Mouse (Mus musculus): ENCODE measurements at regions not wholly inside any gene's neighbourhood (a gene's known extent, or its start where the extent isn't known, plus 50 kb on each side); places are given as distances from the start of the nearest gene placed in this dataset.
"Not testable (repeated sequence)": the region's sequence is repeated elsewhere in the genome, so short reads cannot be mapped to it uniquely, and the experiment has no call there.

- DNase-seq, result no peak
These were observed 57.2 kb downstream of the Foxa2 start for GRCm38 (mm10) chr2:147989616-147990015.

DNA sequence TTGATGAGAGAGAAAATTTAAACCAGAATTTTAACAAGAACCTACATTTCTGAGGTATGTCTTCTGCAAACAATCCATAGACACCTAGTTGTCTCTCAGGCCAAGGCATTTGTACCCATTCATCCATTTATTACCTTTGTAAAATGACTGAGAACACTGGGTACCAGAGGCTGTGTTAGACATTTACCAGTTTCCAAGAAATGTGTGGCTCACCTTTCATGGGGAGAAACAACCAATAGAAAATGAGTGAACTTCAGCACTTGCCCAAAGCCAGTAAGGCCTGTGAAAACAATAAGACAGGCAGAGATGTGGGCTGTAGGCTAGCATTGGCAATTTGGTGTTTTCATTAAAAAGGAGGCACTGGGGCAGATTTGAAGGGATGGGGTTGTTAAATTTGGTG, 58.2 kb downstream of the Foxa2 start:
- DNase-seq, result no peak

DNA sequence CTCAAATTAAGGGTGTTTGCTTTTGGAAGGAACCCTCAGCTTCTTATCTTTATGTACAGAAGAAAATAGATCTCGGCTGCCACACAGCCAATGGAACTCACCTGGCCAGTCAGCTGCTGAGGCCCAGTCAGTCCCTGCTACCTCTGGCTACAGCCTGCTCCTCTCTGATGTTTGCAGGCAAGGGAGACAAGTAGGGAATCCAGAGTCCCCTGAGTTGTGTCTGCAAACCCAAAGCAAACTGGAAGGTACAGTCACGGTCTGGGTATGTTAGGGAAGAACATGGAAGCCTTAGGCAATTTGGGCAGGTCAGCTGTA, 61.6 kb downstream of the Foxa2 start:
- no peak for DNase-seq

GRCm38 (mm10) chr2:147984547-147985260, 62.1 kb downstream of the Foxa2 start:
- no peak for DNase-seq

GRCm38 (mm10) chr2:147980929-147981479, 65.8 kb downstream of the Foxa2 start:
- DNase-seq, result peak; percentile 10

GRCm38 (mm10) chr2:147980408-147980807, 66.4 kb downstream of the Foxa2 start:
- no peak for DNase-seq

DNA sequence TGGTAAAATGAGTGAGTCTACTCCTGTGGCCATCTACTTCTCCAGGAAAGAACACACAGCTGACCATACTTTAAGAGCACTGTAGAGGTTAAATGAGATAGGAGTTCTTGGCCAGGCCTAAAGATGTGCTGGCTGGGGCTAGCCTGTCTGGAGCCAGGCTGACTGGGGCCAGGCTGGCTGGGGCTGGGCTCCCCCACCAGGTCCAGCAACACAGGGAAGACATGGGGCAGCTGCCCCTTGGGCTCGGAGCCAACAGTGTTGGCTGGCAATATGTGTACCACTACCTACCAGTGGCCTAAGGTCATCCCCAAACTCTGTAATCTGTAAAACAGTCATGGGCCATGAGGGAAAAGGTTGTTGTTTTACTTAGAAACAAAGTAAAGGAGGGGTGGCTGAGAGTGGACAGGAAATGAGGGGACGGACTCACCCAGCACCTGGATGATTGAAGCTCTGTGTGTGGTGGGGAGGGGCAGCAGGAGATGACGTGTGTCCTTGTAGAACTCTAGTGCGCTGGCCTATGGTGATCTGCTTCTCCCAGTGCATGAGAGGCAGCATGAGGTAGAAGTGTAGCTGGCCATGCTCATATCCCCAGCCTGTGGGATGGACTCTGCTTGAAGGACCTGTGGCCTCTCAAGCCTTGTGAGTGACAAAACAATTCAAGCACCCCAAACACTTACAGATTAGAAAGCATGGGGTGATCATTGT, 67.0 kb downstream of the Foxa2 start:
- DNase-seq, result no peak

- no peak for DNase-seq
These were observed 67.8 kb downstream of the Foxa2 start for GRCm38 (mm10) chr2:147979001-147979400.

DNA sequence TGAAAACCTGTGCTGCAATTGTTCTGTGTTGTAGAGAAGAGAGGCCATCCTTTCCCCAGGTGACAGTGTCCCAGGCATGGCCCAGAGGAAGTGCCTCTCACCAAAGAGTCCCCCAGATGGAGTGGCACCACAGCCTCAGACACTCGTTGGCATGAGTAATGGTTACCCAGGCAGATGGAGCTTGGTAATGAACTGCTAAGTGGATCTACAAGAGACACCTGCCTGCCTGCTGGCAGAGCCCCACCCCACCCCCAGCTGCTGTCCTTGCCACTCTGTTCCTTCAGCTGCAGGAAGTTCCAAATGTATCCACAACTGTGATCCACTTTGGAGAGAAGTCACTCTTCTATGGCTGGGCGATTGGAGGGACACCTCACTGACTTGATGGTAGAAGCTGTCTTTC, 72.0 kb downstream of the Foxa2 start:
- no peak for DNase-seq

GRCm38 (mm10) chr2:147968671-147969070, 78.1 kb downstream of the Foxa2 start:
- DNase-seq, result no peak

DNA sequence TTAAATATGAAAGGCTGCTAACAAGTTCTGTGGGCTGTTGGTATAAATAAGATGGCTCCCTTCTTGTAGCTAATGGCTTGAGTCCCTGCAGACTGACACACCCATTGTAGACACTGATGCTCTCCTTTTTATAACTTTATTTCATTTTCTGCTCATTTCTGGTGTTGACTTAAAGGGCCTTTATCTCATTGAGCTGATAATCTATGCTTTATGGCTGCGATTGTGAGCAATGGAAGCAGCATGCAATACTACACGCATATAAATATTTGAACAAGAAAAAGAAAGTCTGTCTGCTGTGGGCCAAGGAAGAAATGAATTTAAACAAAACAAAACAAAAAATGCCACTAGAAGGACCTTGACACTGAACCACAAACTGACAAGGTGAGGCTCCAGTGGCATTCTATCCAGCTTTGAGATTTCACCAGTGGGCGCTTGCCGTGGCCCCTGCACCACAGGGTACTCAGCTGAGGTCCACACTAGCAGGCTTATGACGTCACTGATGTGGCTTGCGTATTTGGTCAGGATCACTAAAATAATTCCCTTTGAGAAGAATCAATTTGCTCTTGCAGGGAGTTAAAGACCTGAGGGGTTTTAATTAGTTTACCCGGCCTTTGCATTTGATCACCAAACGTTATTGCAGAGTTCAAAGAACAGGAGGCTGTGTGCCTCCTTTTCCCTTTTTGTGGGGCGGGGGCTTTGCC, 78.8 kb downstream of the Foxa2 start:
- DNase-seq, result no peak

- DNase-seq, result not testable (repeated sequence)
These were observed 83.5 kb downstream of the Foxa2 start for GRCm38 (mm10) chr2:147963284-147963683.

- no peak for DNase-seq
These were observed 85.1 kb downstream of the Foxa2 start for GRCm38 (mm10) chr2:147961633-147962032.

DNA sequence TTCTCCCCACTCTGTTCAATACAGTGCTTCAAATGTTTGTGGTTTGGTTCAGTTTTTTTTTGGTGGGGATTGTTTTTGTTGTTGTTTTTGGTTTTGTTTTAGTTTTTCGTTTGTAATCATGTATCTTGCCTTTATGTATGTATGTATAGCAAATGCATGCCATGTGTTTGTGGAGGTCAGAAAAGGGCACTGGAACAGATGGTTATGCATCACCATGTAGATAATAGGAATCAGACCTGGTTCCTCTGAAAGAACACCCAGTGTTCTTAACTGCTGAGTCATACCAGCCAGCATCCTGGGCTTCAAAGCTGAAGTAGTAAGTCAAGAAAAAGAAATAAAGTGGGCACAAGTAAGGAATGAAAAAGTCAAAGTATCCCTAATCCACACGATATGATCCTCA, 92.6 kb downstream of the Foxa2 start:
- no peak for DNase-seq

DNA sequence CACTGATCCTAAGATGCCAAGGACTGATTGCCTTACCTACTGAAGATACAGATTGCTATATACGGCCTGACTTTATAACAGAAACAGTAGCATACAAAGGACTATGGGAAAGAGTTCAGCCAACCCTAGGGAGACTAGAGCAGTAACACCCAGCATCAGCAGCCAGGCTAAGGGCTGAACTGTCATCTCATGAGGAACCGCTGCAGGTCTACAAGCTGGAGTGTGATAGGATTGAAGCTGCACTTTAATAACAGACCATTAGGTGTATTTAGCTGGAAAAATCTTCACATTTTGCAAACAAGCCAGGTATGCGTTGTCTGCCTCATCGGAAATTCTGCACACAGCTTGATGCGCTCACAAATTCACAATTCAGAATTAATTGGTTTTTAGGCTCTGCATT, 95.5 kb downstream of the Foxa2 start:
- no peak for DNase-seq

GRCm38 (mm10) chr2:147944171-147945040, 102.4 kb downstream of the Foxa2 start:
- no peak for DNase-seq

DNA sequence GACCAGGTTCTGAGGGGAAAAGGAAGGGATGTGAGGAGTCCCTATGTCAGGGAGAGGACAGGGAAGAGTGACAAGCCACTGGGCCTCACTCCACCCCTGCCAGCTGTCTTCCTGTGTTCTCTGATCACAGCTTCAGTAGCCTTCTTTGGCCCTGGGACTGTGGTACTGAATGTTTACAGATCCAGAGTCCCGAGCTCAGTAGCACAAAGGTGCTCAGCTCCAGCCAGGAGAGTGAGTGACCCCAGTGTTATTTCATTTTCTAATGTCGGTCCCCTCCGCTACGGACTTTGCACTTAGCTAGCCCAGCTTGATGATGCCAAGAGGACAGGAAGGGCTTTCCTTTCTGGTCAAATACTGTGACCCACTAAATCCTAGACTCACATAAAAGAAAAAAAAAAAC, 104.2 kb downstream of the Foxa2 start:
- DNase-seq, result no peak

DNA sequence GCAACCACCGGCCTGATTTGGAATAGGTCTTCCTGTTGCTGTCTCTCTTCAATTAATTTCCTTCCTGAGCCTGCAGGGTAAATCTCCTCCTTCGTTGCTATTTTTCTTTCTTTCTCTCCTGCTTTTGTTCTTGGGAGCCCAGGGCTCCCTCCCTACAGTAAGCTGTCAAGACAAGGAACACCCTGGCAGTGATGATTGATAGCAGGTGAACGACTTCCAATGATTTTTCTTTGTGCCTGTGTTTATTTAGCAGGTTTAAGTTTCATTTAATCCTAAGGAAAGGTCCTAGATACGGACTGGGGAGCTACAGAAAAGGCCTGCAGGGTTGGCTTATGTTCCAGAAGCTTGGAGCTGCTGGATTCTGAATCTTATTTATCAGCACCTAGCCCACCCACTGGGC, 105.5 kb downstream of the Foxa2 start:
- DNase-seq, result no peak

GRCm38 (mm10) chr2:147932494-147932893, 114.3 kb downstream of the Foxa2 start:
- DNase-seq, result no peak

DNA sequence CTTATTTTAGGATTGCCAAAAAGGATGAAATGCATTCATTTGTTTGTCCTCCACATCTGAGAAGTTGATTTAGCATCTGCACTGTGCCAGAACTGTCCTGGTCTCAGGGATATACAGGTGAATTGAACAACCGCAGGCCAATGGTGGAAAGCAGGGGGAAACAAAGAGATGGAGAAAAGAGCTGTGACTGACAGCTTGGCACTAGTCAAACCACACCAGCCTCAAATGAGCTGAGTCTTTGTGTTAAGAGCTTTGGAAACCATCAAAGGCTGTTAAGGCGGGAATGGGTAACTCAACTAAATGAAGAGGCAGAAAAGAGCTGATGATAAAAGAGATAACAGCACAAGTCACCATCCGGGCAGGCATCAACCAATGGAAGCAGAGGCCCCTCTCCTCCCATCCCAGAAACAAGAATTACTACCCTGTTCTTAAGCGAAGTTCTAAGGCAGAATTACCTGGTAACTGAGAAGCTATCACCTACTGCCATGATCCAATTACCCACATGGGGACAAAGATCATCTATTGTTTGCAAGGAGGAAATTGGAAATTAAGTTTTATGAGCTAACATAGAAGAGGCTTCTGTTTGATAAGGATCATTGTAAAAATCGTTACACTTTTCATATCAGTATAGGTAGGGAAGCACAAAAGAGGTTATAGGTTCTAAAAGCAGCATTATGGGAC, 117.6 kb downstream of the Foxa2 start:
- no peak for DNase-seq

DNA sequence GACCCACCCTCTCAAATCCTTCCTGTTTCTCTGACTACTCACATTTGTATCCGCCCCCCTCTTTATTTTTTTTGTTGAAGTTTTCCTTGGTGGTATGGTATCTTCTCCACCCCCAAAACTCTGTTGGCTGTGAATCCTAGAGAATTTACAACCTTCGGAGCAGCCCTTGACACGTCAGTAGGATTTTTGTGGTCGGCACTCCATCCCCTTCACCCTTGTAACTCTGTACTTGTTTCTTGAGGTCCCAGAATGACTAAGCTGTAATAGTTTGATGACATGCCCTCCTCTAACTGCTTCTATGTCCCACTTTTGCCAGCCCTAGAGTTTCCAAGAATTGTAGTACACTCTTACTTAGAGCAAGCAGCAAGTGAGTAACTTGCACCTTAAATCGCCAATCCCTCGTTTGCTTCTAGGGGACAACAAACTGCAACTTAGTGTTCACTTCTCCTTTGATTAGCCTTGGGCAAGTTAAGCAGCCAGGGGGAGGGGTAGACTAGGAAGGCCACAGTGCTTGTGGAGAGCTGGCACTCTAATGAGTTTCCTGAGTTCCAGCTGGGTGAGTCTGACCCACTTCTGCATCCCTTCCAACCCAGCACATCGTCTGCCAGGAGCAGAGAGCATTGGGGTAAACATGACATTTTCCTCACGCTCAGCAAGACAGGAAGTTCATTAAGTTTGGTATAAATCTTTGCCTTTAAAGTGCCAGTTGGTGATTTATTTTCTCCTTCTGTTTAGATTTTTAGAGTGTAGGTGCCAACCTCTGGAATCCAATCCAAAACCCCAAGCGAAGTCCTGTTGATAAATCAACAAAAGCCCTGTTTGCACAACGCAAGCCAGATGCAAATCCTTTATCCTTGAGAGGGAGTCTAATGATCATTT, 118.7 kb downstream of the Foxa2 start:
- no peak for DNase-seq

Data from adrenal gland, adult 8-10 months (tissue).